Mouse (Mus musculus): ENCODE measurements around the gene Adgrf5.
"Not testable (repeated sequence)": the region's sequence is repeated elsewhere in the genome, so short reads cannot be mapped to it uniquely, and the experiment has no call there.

The Adgrf5 gene

GRCm38 (mm10) chr17:43359826-43360619 lies at the start of gene Adgrf5:
Adgrf5 (plus strand) TSS chr17:43360451.
- DNase-seq (ENCODE audit: low spot score in 2 of 2), result peak; percentile 72 to 84

DNA sequence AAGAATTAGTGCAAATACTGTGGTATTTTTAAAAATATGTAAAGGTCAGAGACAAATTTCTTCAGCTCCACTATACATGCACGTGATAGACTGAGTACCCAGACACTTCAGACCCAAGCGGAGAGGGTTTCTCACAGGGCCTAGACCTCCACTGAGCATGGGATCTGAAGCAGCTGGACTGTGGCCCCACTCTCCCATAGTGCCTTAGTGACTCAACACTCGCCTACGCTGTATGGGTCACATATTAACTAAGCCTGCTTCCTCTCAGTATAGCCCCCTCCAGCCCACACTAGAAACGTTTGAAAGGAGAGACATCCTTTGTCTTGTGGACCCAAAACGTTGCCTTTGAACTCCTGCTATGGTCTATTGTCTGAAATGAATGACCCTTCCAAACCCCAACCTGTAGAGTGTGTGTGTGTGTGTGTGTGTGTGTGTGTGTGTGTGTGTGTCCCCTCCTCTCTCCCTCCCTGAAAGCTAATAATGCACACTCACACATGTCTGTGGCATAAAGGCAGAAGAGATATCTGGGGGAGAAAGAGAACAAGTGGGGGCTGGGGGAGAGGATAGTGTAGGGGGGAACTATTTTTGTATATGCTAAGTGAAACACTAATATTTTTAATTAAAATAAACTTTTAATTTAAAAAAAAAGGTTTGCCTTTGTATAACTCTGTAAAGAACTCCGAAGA lies 34.1 kb upstream of the Adgrf5 start:
- no peak for DNase-seq (ENCODE audit: low spot score in 2 of 2)

- peak; percentile 61 to 65 for DNase-seq (ENCODE audit: low spot score in 2 of 2)
Observed at GRCm38 (mm10) chr17:43326726-43327700, 33.2 kb upstream of the Adgrf5 start.

GRCm38 (mm10) chr17:43327810-43328209 lies 32.4 kb upstream of the Adgrf5 start:
- DNase-seq (ENCODE audit: low spot score in 2 of 2), result no peak

- no peak for DNase-seq (ENCODE audit: low spot score in 2 of 2)
Observed at GRCm38 (mm10) chr17:43329216-43329615, 31.0 kb upstream of the Adgrf5 start.

DNA sequence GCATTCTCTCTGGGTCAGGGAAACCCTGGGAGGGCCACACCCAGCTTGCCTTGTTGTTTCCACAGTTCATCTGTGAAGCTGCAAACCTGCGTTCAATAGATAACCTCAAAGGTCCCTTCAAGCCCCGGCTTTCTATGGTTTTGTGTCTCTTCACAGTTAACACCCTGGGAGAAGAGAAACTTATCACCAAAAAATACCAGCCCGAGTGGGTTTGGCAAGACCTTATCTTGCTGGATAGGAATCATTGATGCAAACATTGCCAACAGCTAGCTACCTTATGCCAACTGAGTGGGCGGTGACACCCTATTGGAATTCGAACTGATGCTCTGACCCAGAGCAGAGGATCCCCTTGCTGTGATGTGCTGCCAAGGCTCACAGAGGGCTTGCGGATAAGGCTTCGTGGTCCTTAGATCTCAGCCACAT lies 30.5 kb upstream of the Adgrf5 start:
- no peak for DNase-seq (ENCODE audit: low spot score in 2 of 2)

- DNase-seq (ENCODE audit: low spot score in 2 of 2), result no peak
Observed at GRCm38 (mm10) chr17:43332686-43333085, 27.6 kb upstream of the Adgrf5 start.

DNA sequence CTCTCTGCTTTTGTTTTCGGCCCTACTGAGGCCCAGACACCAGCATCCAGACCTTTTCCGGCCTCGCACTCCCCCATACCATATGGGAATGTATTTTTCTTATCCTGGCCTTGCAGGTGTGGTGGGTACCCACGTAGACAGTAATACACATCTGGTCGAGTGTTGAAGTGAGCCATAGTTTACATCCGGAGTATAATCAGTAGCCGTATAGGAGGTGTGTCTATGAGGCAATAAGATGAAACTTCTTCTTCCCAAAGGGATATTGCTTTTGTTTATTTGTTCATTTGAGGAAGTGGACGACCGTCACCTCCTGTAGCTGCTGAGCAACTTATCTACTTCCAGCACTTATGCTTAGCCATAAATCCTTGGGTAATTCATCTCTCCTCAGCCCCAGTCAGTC lies 26.2 kb upstream of the Adgrf5 start:
- peak in 1 of 2 experiments; percentile 23 for DNase-seq (ENCODE audit: low spot score in 2 of 2)

DNA sequence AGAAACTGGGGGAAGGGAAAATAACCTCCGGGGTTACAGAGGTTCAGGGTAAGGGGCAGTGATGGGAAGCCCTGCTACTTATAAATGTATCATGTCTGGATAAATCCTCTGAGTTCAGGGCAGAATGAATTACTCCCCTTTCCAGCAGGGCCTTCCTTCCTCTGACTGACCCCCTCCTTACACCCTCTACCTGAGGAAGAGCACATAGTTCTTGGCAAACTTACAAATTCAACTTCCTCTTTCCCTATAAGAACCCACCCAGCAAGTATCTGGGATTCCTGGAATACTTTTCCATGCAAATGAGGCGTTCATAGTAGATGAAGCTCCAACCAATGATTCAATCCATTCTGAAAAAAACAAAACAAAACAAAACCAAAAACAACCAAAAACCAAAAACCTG lies 22.6 kb upstream of the Adgrf5 start:
- peak in 1 of 2 experiments; percentile 53 for DNase-seq (ENCODE audit: low spot score in 2 of 2)

- peak in 1 of 2 experiments; percentile 51 for DNase-seq (ENCODE audit: low spot score in 2 of 2)
Observed at GRCm38 (mm10) chr17:43338279-43338678, 22.0 kb upstream of the Adgrf5 start.

- DNase-seq (ENCODE audit: low spot score in 2 of 2), result not testable (repeated sequence)
Observed at GRCm38 (mm10) chr17:43346499-43346898, 13.8 kb upstream of the Adgrf5 start.

- no peak for DNase-seq (ENCODE audit: low spot score in 2 of 2)
Observed at GRCm38 (mm10) chr17:43357902-43358539, 2.2 kb upstream of the Adgrf5 start.

DNA sequence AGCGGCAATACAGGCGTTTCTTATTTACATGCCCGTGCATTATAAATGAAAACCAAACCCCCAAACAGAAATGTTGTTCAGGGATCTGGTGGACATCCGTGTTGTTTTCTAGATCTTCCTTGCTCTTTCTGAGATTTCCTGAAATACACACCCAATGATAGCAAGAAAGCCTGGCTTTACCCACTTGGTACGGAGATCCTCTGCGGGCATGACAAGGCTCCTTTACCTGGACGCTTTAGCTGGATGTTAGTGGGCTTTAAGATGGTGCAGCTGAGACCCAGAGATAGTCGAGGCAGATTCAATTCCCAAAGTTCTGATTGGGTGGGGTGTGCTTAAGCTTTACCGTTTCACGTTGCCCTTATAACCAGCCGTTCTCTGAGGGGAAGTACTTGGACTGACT lies 770 bp downstream of the Adgrf5 start:
- no peak for DNase-seq (ENCODE audit: low spot score in 2 of 2)

GRCm38 (mm10) chr17:43362362-43362761 lies 2.1 kb downstream of the Adgrf5 start:
- DNase-seq (ENCODE audit: low spot score in 2 of 2), result peak; percentile 37 to 46

- no peak for DNase-seq (ENCODE audit: low spot score in 2 of 2)
Observed at GRCm38 (mm10) chr17:43362881-43363280, 2.6 kb downstream of the Adgrf5 start.

GRCm38 (mm10) chr17:43363921-43364320 lies 3.7 kb downstream of the Adgrf5 start:
- no peak for DNase-seq (ENCODE audit: low spot score in 2 of 2)

DNA sequence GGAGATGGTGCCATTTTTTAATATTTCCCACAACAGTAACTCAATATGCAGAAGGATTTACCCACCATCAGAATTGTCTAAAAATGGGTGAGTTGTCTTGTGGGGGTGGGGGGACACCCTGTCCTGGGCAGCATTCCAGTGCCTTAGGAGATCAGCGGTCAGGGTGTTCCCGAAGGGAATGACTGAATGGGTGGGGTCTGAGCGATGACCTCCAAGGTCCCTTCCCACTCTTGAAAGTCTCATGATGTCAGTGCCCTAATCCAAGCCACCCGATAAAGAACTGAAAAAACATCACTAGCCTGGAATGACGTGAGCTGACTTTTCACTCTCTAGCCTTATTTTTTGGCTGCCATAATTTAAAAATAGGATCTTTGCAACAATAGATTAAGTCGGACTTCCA lies 5.0 kb downstream of the Adgrf5 start:
- DNase-seq (ENCODE audit: low spot score in 2 of 2), result peak; percentile 53 to 72

DNA sequence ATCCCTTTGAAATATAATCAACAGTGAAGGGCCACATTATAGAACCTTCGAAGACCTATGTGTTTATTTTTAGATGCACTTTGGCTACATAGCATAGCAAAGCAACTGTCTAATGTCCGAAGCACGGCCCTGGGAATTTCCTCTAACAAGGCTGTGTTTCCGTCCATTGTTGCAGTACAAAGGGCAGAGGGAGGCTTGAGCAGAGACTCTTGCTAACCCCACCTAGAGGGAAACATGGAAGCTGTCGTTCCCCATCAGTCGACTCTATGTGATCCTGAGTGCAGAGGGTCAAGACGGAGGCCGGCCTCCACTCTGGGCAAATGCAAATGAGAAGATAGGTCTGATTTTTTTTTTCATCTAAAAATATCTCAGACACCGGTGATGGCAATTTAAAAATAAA lies 6.2 kb downstream of the Adgrf5 start:
- DNase-seq (ENCODE audit: low spot score in 2 of 2), result peak; percentile 69 to 84

DNA sequence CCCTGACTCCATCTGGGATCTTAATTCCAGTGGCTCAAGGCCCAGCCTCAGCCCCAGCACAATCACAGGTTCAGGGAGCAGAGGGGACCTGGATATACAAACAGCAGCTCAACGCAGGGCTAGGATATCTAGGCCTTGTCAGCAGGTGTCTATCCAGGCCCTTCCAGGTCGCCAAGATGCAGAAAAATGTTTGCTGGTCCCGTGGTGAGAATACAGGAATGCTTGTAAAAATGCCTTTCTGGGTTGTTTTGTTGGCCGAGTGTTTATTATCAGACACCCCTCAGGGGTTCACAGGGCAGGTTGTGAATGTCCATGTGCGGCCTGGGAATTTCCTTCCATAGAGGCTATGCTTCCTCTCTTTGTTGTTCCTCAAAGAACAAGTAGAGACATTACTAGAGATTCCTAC lies 7.9 kb downstream of the Adgrf5 start:
- peak; percentile 37 to 78 for DNase-seq (ENCODE audit: low spot score in 2 of 2)

DNA sequence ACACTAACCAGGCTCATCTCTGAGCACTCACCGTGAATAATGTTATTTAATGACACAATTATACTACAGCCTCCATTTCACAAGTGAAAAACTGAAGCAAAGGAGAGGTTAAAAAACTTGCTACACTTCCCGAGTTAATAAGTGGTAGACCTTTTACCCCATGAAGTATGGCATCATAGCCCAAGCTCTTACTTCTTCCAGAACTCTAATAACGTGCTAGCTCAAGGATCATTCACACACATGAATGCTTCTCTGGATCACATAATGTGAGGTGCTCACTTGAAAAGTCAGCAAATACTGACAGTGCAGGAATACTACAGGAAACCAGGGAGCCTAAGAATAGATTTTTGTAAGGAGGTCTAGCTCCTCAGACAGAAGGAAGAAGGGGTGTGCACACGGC lies 12.4 kb downstream of the Adgrf5 start:
- no peak for DNase-seq (ENCODE audit: low spot score in 2 of 2)

DNA sequence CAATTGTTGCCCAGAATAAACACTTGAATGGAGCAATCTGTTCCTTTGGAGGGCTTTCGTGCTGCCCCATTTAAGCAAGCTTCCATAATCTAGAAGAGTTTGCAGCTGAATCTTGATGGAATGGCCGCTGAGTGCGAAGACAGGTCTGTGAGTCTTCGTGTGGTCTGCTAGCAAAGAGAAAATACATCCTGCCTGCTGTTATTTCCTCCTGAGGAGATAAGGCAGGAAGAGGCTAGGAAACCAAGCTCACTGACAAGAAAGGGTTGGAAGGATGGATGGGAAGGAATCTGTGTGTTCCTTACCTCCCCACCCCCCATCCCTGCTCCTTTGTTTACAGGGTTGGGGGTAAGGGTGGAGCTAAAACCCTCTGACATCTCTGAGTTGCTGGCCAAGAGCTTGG lies 13.8 kb downstream of the Adgrf5 start:
- DNase-seq (ENCODE audit: low spot score in 2 of 2), result peak in 1 of 2 experiments; percentile 33
